13 mouse cellular contexts compared by ENCODE assay signal in genomic region chr10:99416896-99417479, GRCm38 (mm10).
DNase-seq lines count a peak whose midpoint lies in the region; ATAC-seq lines count a peak whose summit lies in the region.
"Had no signal": no experiment of that assay in that cellular context is flagged by ENCODE, and none has a peak within 500 bp of the region (broad histone marks: within the 10 kb centered on the region; RNA-seq: fewer than 3 reads in every experiment).

No protein-coding gene starts in this region.

- H3K9me3 ChIP-seq in midbrain, embryonic 11.5 days (ENCODE audit: control insufficient read depth, low read length), result no peaks in the 10 kb centered on the region
- H3K9me3 ChIP-seq in midbrain, embryonic 10.5 days (replicated peaks), result no peaks in the 10 kb centered on the region
- H3K9me3 ChIP-seq in embryonic facial prominence, embryonic 14.5 days (ENCODE audit: control insufficient read depth, low read length), result no peaks in the 10 kb centered on the region

- no peak overlapping the region for H3K4me3 ChIP-seq in midbrain, embryonic 11.5 days (ENCODE audit: low read depth, low read length)
- H3K4me3 ChIP-seq in midbrain, embryonic 10.5 days, result no peak overlapping the region
- H3K4me3 ChIP-seq in embryonic facial prominence, embryonic 14.5 days (ENCODE audit: low read depth, low read length), result no peak overlapping the region

- intact Hi-C loops in left cerebral cortex, postnatal 25 days (cut with DNase I), result no loop called here

- no peak overlapping the region for H3K4me2 ChIP-seq in midbrain, embryonic 11.5 days
- H3K4me2 ChIP-seq in embryonic facial prominence, embryonic 14.5 days (ENCODE audit: low read depth, low read length), result no peak overlapping the region

- H3K9ac ChIP-seq in midbrain, embryonic 11.5 days (ENCODE audit: low read length), result no peak overlapping the region
- H3K9ac ChIP-seq in embryonic facial prominence, embryonic 14.5 days (ENCODE audit: low read depth, low read length), result no peak overlapping the region
- H3K9ac ChIP-seq: liver, embryonic 14.5 days had no signal

- H3K36me3 ChIP-seq in midbrain, embryonic 11.5 days (ENCODE audit: control insufficient read depth, insufficient read depth, low read length), result no peaks in the 10 kb centered on the region
- no peaks in the 10 kb centered on the region for H3K36me3 ChIP-seq in midbrain, embryonic 10.5 days
- H3K36me3 ChIP-seq in embryonic facial prominence, embryonic 14.5 days (ENCODE audit: control insufficient read depth, insufficient read depth, low read length), result no peaks in the 10 kb centered on the region
- H3K36me3 ChIP-seq: G1E had no signal

- 11% methylated on average over 3 of the region's 3 CpGs for WGBS in midbrain, embryonic 11.5 days
- 17% methylated on average over 3 of the region's 3 CpGs for WGBS in midbrain, embryonic 10.5 days
- 22% methylated on average over 3 of the region's 3 CpGs for WGBS in embryonic facial prominence, embryonic 14.5 days

- H3K27ac ChIP-seq in midbrain, embryonic 11.5 days (ENCODE audit: low read depth, low read length), result no peak overlapping the region
- H3K27ac ChIP-seq in midbrain, embryonic 10.5 days (replicated peaks), result no peak overlapping the region
- H3K27ac ChIP-seq in embryonic facial prominence, embryonic 14.5 days (replicated peaks; ENCODE audit: low read depth, low read length), result peak overlapping the region; percentile 28; the same call in 1 of the 2 replicates
- H3K27ac ChIP-seq: liver, embryonic 14.5 days; macrophage had no signal

- no peak for ATAC-seq in midbrain, embryonic 11.5 days (ENCODE audit: low FRiP score)
- ATAC-seq in embryonic facial prominence, embryonic 14.5 days (ENCODE audit: low read depth), result no peak
- ATAC-seq: intestine, embryonic 16.5 days had no signal

- H3K27me3 ChIP-seq in midbrain, embryonic 11.5 days (ENCODE audit: control insufficient read depth, insufficient read depth, low read length), result no peaks in the 10 kb centered on the region
- no peaks in the 10 kb centered on the region for H3K27me3 ChIP-seq in midbrain, embryonic 10.5 days (ENCODE audit: low read depth, poor library complexity, severe bottlenecking)
- no peaks in the 10 kb centered on the region for H3K27me3 ChIP-seq in embryonic facial prominence, embryonic 14.5 days (replicated peaks; ENCODE audit: control insufficient read depth, insufficient read depth, low read length)

- DNase-seq in midbrain, embryonic 11.5 days (ENCODE audit: low spot score, missing footprints), result peak; percentile 79
- no peak for DNase-seq in midbrain, embryonic 10.5 days (ENCODE audit: low spot score)
- peak; percentile 14 for DNase-seq in Muller cell, postnatal 12 days (ENCODE audit: inconsistent ontology term)
- DNase-seq in embryonic facial prominence, embryonic 14.5 days (ENCODE audit: low spot score), result peak; percentile 35
- DNase-seq in thymus, postnatal 36 days, result peak; percentile 22 to 29
- no peak for DNase-seq in right cerebral cortex, adult 18-20 months
- DNase-seq in left cerebral cortex, postnatal 25 days (ENCODE audit: low spot score in 2 of 2), result no peak
- DNase-seq: cerebellum, postnatal 25 days; heart, postnatal 4 days had no signal

- H3K4me1 ChIP-seq in midbrain, embryonic 11.5 days (ENCODE audit: control insufficient read depth, insufficient read depth, low read length), result peaks cover 4% of the 10 kb centered on the region
- H3K4me1 ChIP-seq in midbrain, embryonic 10.5 days, result peaks cover 18% of the 10 kb centered on the region
- no peaks in the 10 kb centered on the region; the same call in 1 of the 2 replicates for H3K4me1 ChIP-seq in embryonic facial prominence, embryonic 14.5 days (ENCODE audit: control insufficient read depth, insufficient read depth, low read length)

Comparison
In these comparisons a context has a peak if more than half of its experiments do, and no peak if none do; other contexts are left out.
1. DNase-seq: peak in midbrain, embryonic 11.5 days (single experiment), Muller cell, postnatal 12 days (single experiment), embryonic facial prominence, embryonic 14.5 days (single experiment) and thymus, postnatal 36 days (2 of 2); none in midbrain, embryonic 10.5 days (single experiment), right cerebral cortex, adult 18-20 months (single experiment) and left cerebral cortex, postnatal 25 days (0 of 2).